Mouse (Mus musculus) CD4-positive, CD25-positive, alpha-beta regulatory T cell, adult 2 months (primary cell): ENCODE measurements at regions not wholly inside any gene's neighbourhood (a gene's known extent, or its start where the extent isn't known, plus 50 kb on each side); places are given as distances from the start of the nearest gene placed in this dataset.
"Not testable (repeated sequence)": the region's sequence is repeated elsewhere in the genome, so short reads cannot be mapped to it uniquely, and the experiment has no call there.

Experiments used
- DNase-seq: peaks from one replicate; pipeline ENCODE4 v3.0.0-alpha.2; 2012; ENCODE audit warnings: low read depth, low spot score

DNA sequence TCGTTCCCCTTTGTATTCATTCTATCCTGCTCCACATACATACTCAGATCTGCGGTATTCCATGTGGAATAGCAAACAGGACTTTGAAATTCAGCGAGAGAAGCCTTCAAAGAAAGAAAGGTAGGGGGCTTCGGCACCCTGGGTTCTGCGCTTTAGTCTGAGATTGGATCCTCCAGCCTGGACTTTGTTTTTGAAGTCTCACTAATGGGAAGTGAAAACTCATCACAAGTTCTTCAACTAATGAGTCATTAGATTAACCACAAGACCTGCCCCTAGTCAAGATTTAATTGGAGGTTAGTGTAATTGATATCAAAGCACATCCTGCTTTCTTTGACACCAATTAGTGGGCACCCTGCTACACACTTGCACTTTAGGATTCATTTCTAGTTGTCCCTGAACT lies 492.5 kb upstream of the Zfp960 start:
- no peak for DNase-seq

- no peak for DNase-seq
These were observed 475.1 kb upstream of the Zfp960 start for GRCm38 (mm10) chr17:16588791-16589190.

- DNase-seq, result no peak
These were observed 464.2 kb upstream of the Zfp960 start for GRCm38 (mm10) chr17:16599671-16600070.

DNA sequence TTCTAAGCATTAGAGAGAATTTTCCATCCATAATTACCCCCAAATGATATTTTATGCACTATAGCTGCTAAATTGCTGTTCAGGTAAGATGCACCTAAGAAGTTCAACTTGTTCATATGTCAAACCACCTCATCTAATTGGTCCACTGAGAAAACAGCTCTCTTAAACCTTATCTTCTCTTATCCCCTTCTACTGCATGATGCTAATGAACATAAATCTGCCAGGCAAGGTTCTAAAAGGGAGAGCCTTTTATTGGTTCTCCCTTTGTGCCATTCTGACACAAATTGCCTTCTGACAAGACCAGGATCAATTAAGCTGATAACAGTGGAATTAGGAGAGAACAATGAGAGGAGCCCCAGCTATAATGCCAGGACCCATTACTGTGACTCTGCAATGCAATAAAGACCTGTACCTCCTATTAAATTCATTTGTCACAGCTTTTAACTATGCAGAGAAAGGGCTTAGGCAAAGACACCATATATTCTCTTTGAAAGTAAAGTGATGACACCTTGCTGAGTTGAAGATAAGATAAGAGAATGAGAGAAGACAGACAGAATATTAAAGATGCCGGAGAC lies 451.4 kb upstream of the Zfp960 start:
- DNase-seq, result no peak

DNA sequence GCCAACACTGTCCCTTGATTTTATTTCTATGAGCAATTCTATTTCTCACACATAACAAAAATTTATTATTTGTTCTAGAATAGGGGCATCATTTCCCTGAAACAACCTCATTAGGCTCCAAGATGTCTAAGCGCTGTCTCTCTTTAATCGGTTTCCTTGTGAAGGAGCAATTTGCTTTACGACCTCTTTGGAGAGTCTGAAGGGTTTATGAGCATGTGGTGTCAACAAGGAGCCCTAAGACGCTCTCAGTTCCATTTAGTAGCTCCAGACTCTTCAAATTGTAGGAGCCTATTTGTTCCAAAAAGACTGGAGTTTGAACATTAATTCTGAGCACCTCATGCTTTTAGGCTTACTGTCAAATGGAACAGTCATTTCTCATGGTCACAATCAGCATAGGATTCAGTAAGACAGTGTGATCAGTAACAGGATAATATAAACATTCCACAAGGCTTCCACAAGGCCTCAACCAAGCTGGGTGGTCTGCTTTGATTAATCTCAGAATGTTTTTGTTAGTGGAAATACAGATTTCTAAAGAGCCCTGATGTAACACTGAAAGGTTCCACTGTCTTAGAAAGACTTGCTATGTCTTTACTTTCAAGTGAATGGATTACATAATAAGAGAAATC lies 441.9 kb upstream of the Zfp960 start:
- no peak for DNase-seq

GRCm38 (mm10) chr17:16629854-16630253 lies 434.1 kb upstream of the Zfp960 start:
- no peak for DNase-seq

GRCm38 (mm10) chr17:16633426-16633825 lies 430.5 kb upstream of the Zfp960 start:
- no peak for DNase-seq

- DNase-seq, result no peak
These were observed 426.4 kb upstream of the Zfp960 start for GRCm38 (mm10) chr17:16637463-16637862.

DNA sequence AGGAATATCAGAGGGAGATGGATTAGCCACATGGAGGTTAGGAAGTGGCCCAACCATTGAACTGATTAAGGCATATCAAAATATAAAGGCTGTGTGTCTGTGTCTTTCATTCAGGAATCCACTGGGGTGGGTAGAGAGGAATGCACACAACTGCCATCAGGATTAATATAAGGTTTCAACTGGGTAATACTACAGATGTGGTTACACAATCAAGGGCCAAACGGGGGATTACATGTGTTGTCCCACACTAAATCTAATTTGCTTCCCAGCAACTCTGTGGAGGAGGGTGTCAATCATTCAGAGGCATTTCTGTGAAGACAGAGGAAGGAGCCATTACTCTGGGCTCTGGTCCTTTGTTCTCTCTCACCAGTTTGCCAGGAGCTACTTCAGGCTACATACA lies 416.0 kb upstream of the Zfp960 start:
- no peak for DNase-seq

DNA sequence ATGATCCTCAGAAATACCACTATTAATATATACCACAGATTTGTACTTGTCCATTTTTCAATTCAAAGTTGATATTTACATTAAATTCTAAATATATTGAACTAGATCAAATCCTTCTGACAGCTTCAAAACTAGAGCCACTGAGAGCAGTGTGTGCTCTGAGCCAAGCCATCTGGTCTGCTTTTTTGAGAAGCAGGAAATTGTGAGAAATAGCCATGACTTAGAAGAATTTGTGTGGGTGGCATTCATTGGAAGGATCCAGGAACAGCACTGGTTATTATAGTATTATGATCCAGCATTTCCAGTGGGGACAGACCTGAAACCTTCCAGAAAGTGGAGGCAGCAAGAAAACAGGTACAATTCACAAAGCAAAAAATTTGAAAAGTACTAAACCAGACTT lies 398.7 kb upstream of the Zfp960 start:
- DNase-seq, result no peak

DNA sequence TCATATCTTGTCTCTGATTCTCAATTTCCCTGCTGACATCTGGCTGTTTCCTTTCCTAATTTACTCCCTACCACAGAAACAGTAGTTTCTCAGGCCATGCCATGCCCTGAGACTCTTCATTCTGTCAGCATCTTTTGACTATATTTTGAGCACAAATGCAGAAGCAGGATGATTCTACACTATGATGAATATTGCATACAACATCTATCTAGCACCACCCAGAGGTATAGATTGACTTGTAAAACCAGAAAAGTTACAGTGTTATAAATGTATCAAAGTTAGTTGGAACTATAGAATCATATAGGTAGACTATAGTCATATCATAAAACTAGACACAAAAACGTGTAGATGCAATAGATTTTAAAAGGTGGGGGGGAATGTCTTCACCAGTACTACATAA lies 396.3 kb upstream of the Zfp960 start:
- no peak for DNase-seq

- DNase-seq, result no peak
These were observed 359.7 kb upstream of the Zfp960 start for GRCm38 (mm10) chr17:16704199-16704598.

- DNase-seq, result no peak
These were observed 358.0 kb upstream of the Zfp960 start for GRCm38 (mm10) chr17:16705890-16706289.

DNA sequence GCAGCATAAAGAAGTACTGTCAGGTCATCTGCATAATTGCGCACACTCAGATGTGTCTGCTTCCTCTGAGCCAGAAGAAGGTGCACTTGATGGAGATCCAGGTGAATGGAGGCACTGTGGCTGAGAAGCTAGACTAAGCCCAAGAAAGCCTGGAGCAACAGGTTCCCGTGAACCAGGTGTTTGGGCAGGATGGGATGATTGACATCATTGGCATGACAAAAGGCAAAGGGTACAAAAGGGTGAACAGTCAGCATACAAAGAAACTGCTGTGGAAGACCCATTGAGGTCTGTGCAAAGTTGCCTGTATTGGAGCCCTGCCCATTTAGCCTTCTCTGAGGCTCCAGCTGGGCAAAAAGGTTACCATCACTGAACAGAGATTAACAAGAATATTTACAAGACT lies 337.0 kb upstream of the Zfp960 start:
- DNase-seq, result no peak

DNA sequence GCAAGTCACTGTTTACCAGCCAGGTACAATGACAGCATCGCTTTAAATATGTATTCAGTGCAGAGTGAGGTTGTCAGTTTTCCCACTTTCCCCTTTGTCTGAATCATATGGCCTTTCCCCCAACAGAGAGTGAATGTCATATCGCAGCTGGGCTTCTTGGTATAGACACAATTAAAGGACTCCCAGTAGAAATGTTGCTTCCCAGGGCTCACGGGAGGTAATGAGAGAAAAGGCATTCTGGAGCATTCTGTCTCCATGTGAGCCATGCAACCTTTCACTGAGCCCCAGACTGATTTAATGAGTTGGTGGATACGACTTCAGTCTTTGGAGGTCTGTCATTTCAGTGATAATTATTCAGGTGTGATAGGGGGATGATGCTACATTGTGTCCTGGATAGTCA lies 310.8 kb upstream of the Zfp960 start:
- DNase-seq, result no peak

DNA sequence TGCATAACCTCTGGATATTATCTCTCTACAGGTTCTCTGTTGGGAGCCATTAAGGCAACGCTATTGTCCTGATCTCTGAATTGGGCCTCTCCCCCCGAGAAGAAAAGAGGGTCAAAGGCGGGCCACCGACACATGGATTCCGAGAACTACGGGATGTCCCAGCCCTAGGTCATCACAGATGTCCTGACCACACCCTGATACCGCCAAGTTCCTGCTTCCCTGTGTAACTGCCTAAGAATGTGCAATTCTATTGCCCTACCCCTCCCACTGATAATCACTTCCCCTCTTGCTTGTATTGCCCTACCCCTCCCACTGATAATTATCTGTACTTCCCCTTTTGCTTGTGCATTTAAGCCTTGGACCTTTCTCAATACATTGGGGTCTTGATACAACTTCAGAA lies 293.3 kb upstream of the Zfp960 start:
- DNase-seq, result not testable (repeated sequence)

DNA sequence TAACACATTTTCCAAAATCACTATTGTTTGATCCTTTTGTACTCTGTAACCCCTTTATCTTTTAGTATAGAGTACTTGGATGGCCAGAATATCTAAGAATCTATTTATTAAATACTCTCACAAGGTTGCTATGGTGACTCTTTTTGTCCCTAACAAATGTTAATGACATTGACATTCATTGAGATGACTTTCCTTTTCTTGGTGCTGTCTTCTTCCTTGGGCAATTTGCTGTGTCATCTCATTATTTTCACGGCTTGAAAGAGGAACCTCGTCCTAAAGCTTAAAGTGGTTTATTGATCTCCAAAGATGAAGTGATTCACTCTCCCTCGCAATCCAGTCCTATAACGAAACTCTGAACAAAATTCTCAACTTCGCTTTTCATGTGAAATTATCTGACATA lies 265.6 kb upstream of the Zfp960 start:
- no peak for DNase-seq

GRCm38 (mm10) chr17:16804986-16805385 lies 258.9 kb upstream of the Zfp960 start:
- no peak for DNase-seq

DNA sequence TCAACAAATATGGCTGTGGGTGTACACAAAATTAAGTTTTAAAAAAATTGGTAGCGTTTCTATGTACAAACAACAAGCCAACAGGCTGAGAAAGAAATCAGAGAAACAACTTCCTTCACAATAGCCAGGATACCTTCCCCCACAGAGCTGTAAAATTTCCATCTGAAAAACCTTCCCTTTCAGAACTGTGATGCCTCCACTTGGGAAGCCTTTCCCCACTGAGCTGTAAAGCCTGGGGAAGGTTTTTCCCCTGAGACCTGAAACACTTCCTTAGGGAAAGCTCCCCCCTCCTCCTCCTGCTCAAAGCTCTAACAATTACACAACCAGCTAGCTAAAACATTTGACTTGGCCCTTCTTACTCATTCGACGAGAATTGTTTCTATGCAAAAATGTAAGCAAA lies 245.5 kb upstream of the Zfp960 start:
- DNase-seq, result no peak

- DNase-seq, result no peak
These were observed 242.2 kb upstream of the Zfp960 start for GRCm38 (mm10) chr17:16821716-16822115.

DNA sequence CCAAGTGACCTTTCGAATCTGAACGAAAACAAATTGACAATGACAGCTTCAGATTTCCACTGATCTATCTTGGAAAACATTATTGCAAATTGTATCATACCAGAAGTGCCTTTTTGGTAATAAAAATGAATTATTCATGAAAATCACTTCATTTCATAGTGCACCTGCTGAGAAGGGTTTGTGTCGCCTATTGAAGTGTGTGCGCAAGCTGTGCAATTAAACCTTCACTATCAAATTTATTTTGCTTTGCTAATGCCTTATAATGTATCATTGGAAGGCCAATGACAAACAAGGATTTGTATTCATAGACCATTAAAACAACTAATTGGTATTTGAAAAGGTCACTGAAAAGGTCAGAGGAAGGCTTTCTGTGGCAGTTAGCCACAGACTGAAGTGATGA lies 224.8 kb upstream of the Zfp960 start:
- DNase-seq, result no peak

DNA sequence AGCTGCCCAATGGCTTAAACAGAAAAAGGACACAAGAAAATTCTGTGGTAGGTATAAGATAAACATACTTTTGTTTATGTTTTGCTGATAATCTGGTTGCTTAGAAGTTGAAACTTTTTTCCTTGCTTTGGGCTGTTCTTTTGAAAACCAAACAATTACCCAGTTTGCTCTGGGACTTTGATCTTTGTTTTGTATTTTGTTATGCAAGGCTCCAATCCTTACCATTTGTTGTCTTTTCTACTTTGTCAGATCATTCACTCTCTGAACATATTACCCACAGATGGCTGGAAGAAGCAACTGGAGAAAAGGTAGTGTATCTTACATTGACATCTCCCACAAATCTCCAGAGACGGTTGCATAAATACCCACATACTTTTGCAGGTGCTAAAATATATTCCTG lies 203.1 kb upstream of the Zfp960 start:
- no peak for DNase-seq

GRCm38 (mm10) chr17:16900791-16901190 lies 163.1 kb upstream of the Zfp960 start:
- peak; percentile 65 for DNase-seq

DNA sequence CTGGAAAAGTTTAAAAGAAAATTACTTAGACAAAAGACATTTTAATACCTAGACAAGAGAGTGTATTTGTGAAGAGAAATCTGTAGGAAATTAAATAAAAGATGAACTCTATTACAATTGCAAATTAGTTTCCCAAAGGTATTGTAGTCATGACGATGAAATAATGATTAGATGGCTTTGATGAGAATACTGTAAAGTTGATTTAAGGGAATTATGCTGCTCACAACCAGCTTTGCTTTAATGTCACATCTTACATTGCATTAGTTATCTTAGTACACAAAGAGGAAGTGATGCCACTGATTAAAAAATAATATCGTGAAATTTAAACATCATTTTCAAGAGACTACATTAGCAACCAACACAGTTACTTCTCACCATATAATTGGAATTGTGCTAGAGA lies 145.7 kb upstream of the Zfp960 start:
- DNase-seq, result no peak
